Mouse (Mus musculus) urinary bladder, postnatal 14 days (tissue): Measurements from ENCODE around the gene Efs.

Experiments used
- DNase-seq: peaks from one replicate; pipeline ENCODE4 v3.0.0; 2021; ENCODE audit warnings: low spot score

Gene Efs

DNA sequence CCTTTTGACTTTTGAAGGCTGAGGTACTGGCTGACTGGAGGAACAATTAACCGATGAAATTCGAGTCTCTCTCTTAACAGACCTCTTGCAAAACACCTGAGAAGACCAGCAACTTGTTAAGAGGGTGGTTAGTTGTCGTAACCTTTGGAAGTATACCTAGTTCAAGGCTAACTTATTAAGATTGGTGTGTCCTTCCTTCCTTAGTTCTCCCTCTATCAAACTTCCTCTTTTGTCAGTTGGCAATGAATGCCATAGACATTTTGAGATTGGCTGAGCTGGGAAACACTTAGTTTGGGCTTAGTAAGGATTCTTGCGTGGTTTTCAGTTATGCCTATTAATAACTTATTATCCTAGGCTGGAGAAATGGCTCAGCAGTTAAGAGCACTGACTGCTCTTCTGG is 57.9 kb downstream of the Efs start:
- DNase-seq, result no peak

DNA sequence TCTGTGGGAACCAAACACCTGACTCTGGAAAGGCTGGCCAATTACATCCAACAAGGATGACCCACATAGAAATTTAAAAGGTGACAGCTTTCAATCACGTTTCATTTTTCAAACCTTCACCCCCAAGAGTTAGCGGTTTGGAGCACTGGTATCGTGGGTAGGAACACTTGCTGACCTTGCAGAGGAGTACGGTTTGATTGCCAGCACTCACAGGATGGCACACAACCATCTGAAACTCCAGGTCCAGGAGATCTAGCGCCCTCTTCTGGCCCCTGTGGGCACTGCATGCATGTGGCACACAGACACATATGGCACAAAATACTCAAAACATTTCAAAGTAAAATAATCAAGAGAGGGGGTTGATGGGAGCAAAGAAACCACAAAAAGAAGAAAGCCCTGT is 59.0 kb downstream of the Efs start:
- no peak for DNase-seq
